Mouse (Mus musculus) stomach, postnatal 0 days (tissue): Measurements from ENCODE around the gene Acsl3.

ENCODE experiments used
- CTCF ChIP-seq: IDR thresholded peaks from 2 replicates; pipeline ENCODE4 v1.5.1; 2016; ENCODE audit warnings: antibody characterized with exemption, low read depth, mild to moderate bottlenecking, moderate library complexity
- EP300 ChIP-seq: optimal IDR thresholded peaks from 2 replicates; pipeline ENCODE3; 2016; ENCODE audit warnings: antibody characterized with exemption

GRCm38 (mm10) chr1:78686872-78687271 lies 29.2 kb downstream of the Acsl3 start:
- TF ChIP-seq CTCF (peak; percentile 70), EP300 (no peak)
